Mouse (Mus musculus) C3H10T1/2 (cell line): ENCODE data around the gene Lhx8. TPM values are rescaled to one million over a fixed set of nuclear protein-coding genes. Genes with fewer than 3 reads are reported as not detected.

ENCODE experiments used
- polyA plus RNA-seq, 2 experiments: library from polyadenylated mRNA; unstranded; fragments of >200 nt; fragmentation: generic; extraction: Trizol; gene quantifications; one replicate each; pipeline ENCODE4 v1.2.1; 2012; ENCODE audit warnings: missing spikeins in 2 of 2

Gene Lhx8
- under 1 TPM in 1 of 2 experiments, not detected in 1; 0.09 TPM for polyA plus RNA-seq

GRCm38 (mm10) chr3:154330181-154331002, at the start of gene Lhx8:
Lhx8 (minus strand) TSS chr3:154330659.

